Mouse (Mus musculus) heart, postnatal 0 days (tissue): ENCODE measurements around the gene 9130213A22Rik.

Experiments used
- CTCF ChIP-seq: IDR thresholded peaks from 2 replicates; pipeline ENCODE4 v1.5.1; 2016; ENCODE audit warnings: antibody characterized with exemption, control low read depth, low read depth
- EP300 ChIP-seq: IDR thresholded peaks from 2 replicates; pipeline ENCODE4 v1.6.1; 2016; ENCODE audit warnings: antibody characterized with exemption, low read depth

- TF ChIP-seq EP300 (no peak), CTCF (peak; percentile 70)
These were observed 30.0 kb downstream of the 9130213A22Rik start for GRCm38 (mm10) chr11:69092386-69092751.
